Mouse (Mus musculus): ENCODE data around the gene Katnal1.

The Katnal1 gene

GRCm38 (mm10) chr5:148954314-148955060, 25.4 kb upstream of the Katnal1 start:
- DNase-seq = no peak

GRCm38 (mm10) chr5:148953098-148953497, 24.0 kb upstream of the Katnal1 start:
- DNase-seq = no peak

GRCm38 (mm10) chr5:148952419-148952818, 23.3 kb upstream of the Katnal1 start:
- peak; percentile 87 to 88 for DNase-seq

- DNase-seq = no peak
Observed at GRCm38 (mm10) chr5:148951360-148951759, 22.2 kb upstream of the Katnal1 start.

- peak in 1 of 2 experiments; percentile 39 for DNase-seq
Observed at GRCm38 (mm10) chr5:148950064-148950463, 20.9 kb upstream of the Katnal1 start.

GRCm38 (mm10) chr5:148948577-148948976, 19.5 kb upstream of the Katnal1 start:
- DNase-seq = peak; percentile 53 to 55

- peak in 1 of 2 experiments; percentile 37 for DNase-seq
Observed at GRCm38 (mm10) chr5:148947412-148947811, 18.3 kb upstream of the Katnal1 start.

- peak; percentile 61 to 64 for DNase-seq
Observed at GRCm38 (mm10) chr5:148946787-148947186, 17.7 kb upstream of the Katnal1 start.

GRCm38 (mm10) chr5:148945735-148946134, 16.6 kb upstream of the Katnal1 start:
- DNase-seq = peak in 1 of 2 experiments; percentile 40

GRCm38 (mm10) chr5:148944024-148944423, 14.9 kb upstream of the Katnal1 start:
- no peak for DNase-seq

GRCm38 (mm10) chr5:148943444-148943843, 14.3 kb upstream of the Katnal1 start:
- no peak for DNase-seq

- no peak for DNase-seq
Observed at GRCm38 (mm10) chr5:148942957-148943356, 13.8 kb upstream of the Katnal1 start.

GRCm38 (mm10) chr5:148942305-148942704, 13.2 kb upstream of the Katnal1 start:
- peak; percentile 55 to 58 for DNase-seq

GRCm38 (mm10) chr5:148941867-148942266, 12.7 kb upstream of the Katnal1 start:
- DNase-seq = no peak

- no peak for DNase-seq
Observed at GRCm38 (mm10) chr5:148939948-148940382, 10.8 kb upstream of the Katnal1 start.

GRCm38 (mm10) chr5:148936516-148936951, 7.4 kb upstream of the Katnal1 start:
- no peak for DNase-seq

- DNase-seq = no peak
Observed at GRCm38 (mm10) chr5:148935871-148936270, 6.8 kb upstream of the Katnal1 start.

- DNase-seq = no peak
Observed at GRCm38 (mm10) chr5:148935071-148935821, 6.1 kb upstream of the Katnal1 start.

GRCm38 (mm10) chr5:148934457-148934856, 5.3 kb upstream of the Katnal1 start:
- no peak for DNase-seq

- DNase-seq = no peak
Observed at GRCm38 (mm10) chr5:148933767-148934166, 4.6 kb upstream of the Katnal1 start.

GRCm38 (mm10) chr5:148931301-148931700, 2.2 kb upstream of the Katnal1 start:
- DNase-seq = no peak

GRCm38 (mm10) chr5:148928382-148929115, 571 bp downstream of the Katnal1 start:
- DNase-seq = peak; percentile 92 to 94

GRCm38 (mm10) chr5:148927717-148928223, 1.4 kb downstream of the Katnal1 start:
- no peak for DNase-seq
